ENCODE assay signal across 23 mouse cellular contexts in genomic region chr10:126430346-126430745, GRCm38 (mm10).
DNase-seq lines count a peak whose midpoint lies in the region; ATAC-seq and TF ChIP-seq lines count a peak whose summit lies in the region.
"Had no signal": no experiment of that assay in that cellular context is flagged by ENCODE, and none has a peak within 500 bp of the region (broad histone marks: within the 10 kb centered on the region; RNA-seq: fewer than 3 reads in every experiment).

No protein-coding gene starts in this region.

- no peak for DNase-seq in frontal cortex, adult 2 months (ENCODE audit: extremely low spot score in 1 of 2, low spot score in 1 of 2)
- DNase-seq in cerebellum, adult 2 months: peak; percentile 15 to 49
- peak; percentile 42 to 57 for DNase-seq in cerebellum, postnatal 14 days
- DNase-seq in heart, postnatal 25 days (ENCODE audit: low spot score): no peak
- no peak for DNase-seq in urinary bladder, postnatal 36 days (ENCODE audit: low spot score in 2 of 2)
- DNase-seq: adrenal gland, adult 2 months; adrenal gland, postnatal 25 days; embryo, embryonic 11 days; gastrocnemius, postnatal 14 days; heart, postnatal 4 days; kidney, adult 8-10 months had no signal

- H3K36me3 ChIP-seq in heart, embryonic 11.5 days (ENCODE audit: control insufficient read depth, insufficient read depth, low read length): no peaks in the 10 kb centered on the region
- H3K36me3 ChIP-seq: embryonic facial prominence, embryonic 15.5 days; forebrain, embryonic 10.5 days; heart, embryonic 13.5 days; hindbrain, embryonic 12.5 days had no signal

- H3K9me3 ChIP-seq in heart, embryonic 11.5 days (replicated peaks; ENCODE audit: control insufficient read depth, low read length): no peaks in the 10 kb centered on the region
- H3K9me3 ChIP-seq: embryonic facial prominence, embryonic 15.5 days; forebrain, embryonic 10.5 days; heart, embryonic 13.5 days; hindbrain, embryonic 12.5 days had no signal

- TF ChIP-seq POLR2A in cerebellum, adult 2 months (IDR thresholded peaks at IDR 0.05; ENCODE audit: borderline replicate concordance, insufficient read depth, low read length): no peak

- H3K4me2 ChIP-seq in heart, embryonic 11.5 days: no peak overlapping the region
- H3K4me2 ChIP-seq: embryonic facial prominence, embryonic 15.5 days; heart, embryonic 13.5 days; hindbrain, embryonic 12.5 days had no signal

- ATAC-seq in frontal cortex, adult (ENCODE audit: low TSS enrichment): peak; percentile 65
- ATAC-seq in heart, embryonic 11.5 days (replicated peaks; ENCODE audit: insufficient number of reproducible peaks, low FRiP score, low TSS enrichment): no peak
- ATAC-seq: forebrain, embryonic 14.5 days; hindbrain, embryonic 16.5 days; inflammation-experienced regulatory T-cells, adult 6 months; intestine, postnatal 0 days had no signal

- H3K9ac ChIP-seq in heart, embryonic 11.5 days (ENCODE audit: low read depth, low read length): no peak overlapping the region
- H3K9ac ChIP-seq: embryonic facial prominence, embryonic 15.5 days; heart, embryonic 13.5 days; hindbrain, embryonic 12.5 days had no signal

- H3K4me3 ChIP-seq in cerebellum, adult 2 months (replicated peaks; ENCODE audit: insufficient read depth, low read depth, low read length): no peak overlapping the region
- H3K4me3 ChIP-seq in heart, embryonic 11.5 days (ENCODE audit: low read depth, low read length): no peak overlapping the region
- H3K4me3 ChIP-seq: embryonic facial prominence, embryonic 15.5 days; erythroblast, embryonic 14.5 days; forebrain, embryonic 10.5 days; heart, embryonic 13.5 days; hindbrain, embryonic 12.5 days had no signal

- TF ChIP-seq CTCF in cerebellum, adult 2 months (IDR thresholded peaks at IDR 0.05; ENCODE audit: borderline replicate concordance, insufficient read depth, low read depth, low read length): no peak

- WGBS in cerebellum, adult 2 months: 6% methylated on average over 8 of the region's 8 CpGs
- WGBS in heart, embryonic 11.5 days (ENCODE audit: insufficient replicate concordance): 83% methylated on average over 8 of the region's 8 CpGs

- H3K27me3 ChIP-seq in cerebellum, adult 2 months (ENCODE audit: control insufficient read depth, insufficient read depth, low read length): no peaks in the 10 kb centered on the region
- no peaks in the 10 kb centered on the region for H3K27me3 ChIP-seq in heart, embryonic 11.5 days (ENCODE audit: control insufficient read depth, insufficient read depth, low read length)
- H3K27me3 ChIP-seq: CH12.LX; embryonic facial prominence, embryonic 15.5 days; heart, embryonic 13.5 days; hindbrain, embryonic 12.5 days had no signal

- no peak overlapping the region for H3K27ac ChIP-seq in cerebellum, adult 2 months (ENCODE audit: insufficient read depth, low read length)
- H3K27ac ChIP-seq in heart, embryonic 11.5 days (ENCODE audit: low read depth, low read length): no peak overlapping the region
- H3K27ac ChIP-seq: embryonic facial prominence, embryonic 15.5 days; forebrain, embryonic 10.5 days; heart, embryonic 13.5 days; hindbrain, embryonic 12.5 days had no signal

- intact Hi-C loops in heart, postnatal 25 days (cut with DNase I): no loop called here

- no peaks in the 10 kb centered on the region for H3K4me1 ChIP-seq in cerebellum, adult 2 months (ENCODE audit: control insufficient read depth, insufficient read depth, low read length)
- no peaks in the 10 kb centered on the region for H3K4me1 ChIP-seq in heart, embryonic 11.5 days (ENCODE audit: control insufficient read depth, insufficient read depth, low read length)
- H3K4me1 ChIP-seq: embryonic facial prominence, embryonic 15.5 days; forebrain, embryonic 10.5 days; heart, embryonic 13.5 days; hindbrain, embryonic 12.5 days had no signal

Comparison
In these comparisons a context has a peak if more than half of its experiments do, and no peak if none do; other contexts are left out.
1. DNase-seq: peak in cerebellum, adult 2 months (2 of 2) and cerebellum, postnatal 14 days (2 of 2); none in frontal cortex, adult 2 months (0 of 2), heart, postnatal 25 days (single experiment) and urinary bladder, postnatal 36 days (0 of 2).